Mouse (Mus musculus) liver, adult 2 months (tissue): ENCODE measurements at regions not wholly inside any gene's neighbourhood (a gene's known extent, or its start where the extent isn't known, plus 50 kb on each side); places are given as distances from the start of the nearest gene placed in this dataset.

ENCODE experiments used
- CTCF ChIP-seq: fragments of 200-500 bp; IDR thresholded peaks from 2 replicates; pipeline ENCODE4 v1.5.1; 2011; ENCODE audit warnings: low read depth, low read length, control low read depth
- POLR2A ChIP-seq: fragments of 200-500 bp; IDR thresholded peaks from 2 replicates; pipeline ENCODE4 v1.6.1; 2011; ENCODE audit warnings: low read length, control low read depth; ENCODE audit not compliant: insufficient read depth; ENCODE audit errors: extremely low read depth

- TF ChIP-seq POLR2A (no peak), CTCF (no peak)
Measured at GRCm38 (mm10) chr1:4669732-4670131, 138.0 kb upstream of the Gm37988 start.
